Mouse (Mus musculus) testis, adult 2 months (tissue): ENCODE measurements around the gene Mrpl39.

ENCODE experiments used
- CTCF ChIP-seq: fragments of 200-500 bp; IDR thresholded peaks from 2 replicates; pipeline ENCODE4 v1.5.1; 2012; ENCODE audit warnings: low read depth, mild to moderate bottlenecking, inconsistent platforms, low read length, moderate library complexity; ENCODE audit not compliant: control insufficient read depth, insufficient read depth, insufficient replicate concordance
- POLR2A ChIP-seq: fragments of 200-500 bp; IDR thresholded peaks from 2 replicates; pipeline ENCODE4 v1.6.1; 2012; ENCODE audit warnings: low read depth, mild to moderate bottlenecking, inconsistent platforms, low read length, moderate library complexity; ENCODE audit not compliant: control insufficient read depth

DNA sequence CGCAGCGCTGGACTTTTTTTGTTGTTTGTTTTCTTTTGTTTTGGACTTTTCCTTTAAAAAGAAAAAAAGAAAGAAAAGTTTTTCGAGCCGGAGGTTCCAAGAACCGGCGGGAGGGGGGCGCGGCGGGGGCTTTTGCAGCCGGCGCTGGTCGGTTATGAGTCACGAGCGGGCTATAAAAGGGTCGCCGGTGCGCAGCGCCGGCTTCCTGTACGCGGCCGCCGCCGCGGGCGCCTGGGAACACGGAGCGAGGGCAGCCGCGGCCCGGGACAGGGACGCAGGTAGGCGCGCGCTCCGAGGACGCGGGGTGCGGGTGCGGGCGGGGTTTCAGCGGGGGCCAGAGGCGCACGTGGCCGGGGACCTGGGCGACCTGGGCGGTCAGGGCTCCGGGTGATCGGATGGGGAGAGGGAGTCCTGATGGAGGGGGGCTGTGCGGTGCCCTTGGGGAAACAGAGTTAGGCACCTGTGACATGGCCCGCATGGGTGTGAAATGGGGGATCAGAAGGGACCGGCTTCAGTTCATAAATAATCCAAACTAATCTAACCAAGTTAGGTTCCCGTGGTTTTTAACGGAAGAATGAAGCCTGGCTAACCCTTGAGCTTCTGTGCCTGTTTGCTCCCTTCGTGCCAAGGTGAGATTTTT, 32.3 kb downstream of the Mrpl39 start:
- TF ChIP-seq CTCF: no peak
- no peak for TF ChIP-seq POLR2A
